Mouse (Mus musculus) intestine, embryonic 16.5 days (tissue): ENCODE results near the gene Cldn19. TPM values are rescaled to one million over a fixed set of nuclear protein-coding genes. Genes with fewer than 3 reads are reported as not detected.
"Not testable (repeated sequence)": the region's sequence is repeated elsewhere in the genome, so short reads cannot be mapped to it uniquely, and the experiment has no call there.

ENCODE experiments used
- ATAC-seq: fragments of 200-750 bp; cut with Nextera tagmentation; 2 replicates; pipeline ENCODE4 v1.8.0; 2017; ENCODE audit warnings: moderate TSS enrichment, moderate library complexity
- H3K27ac ChIP-seq: fragments of 300-500 bp; sonication (generic); 2 replicates; pipeline ENCODE4 v1.5.1; 2014; ENCODE audit warnings: mild to moderate bottlenecking, low read length
- H3K27me3 ChIP-seq: fragments of 300-500 bp; sonication (generic); replicated peaks from 2 replicates; pipeline ENCODE4 v1.6.1; 2014; ENCODE audit warnings: low read length, control low read depth, mixed read lengths; ENCODE audit not compliant: control insufficient read depth, insufficient read depth
- H3K36me3 ChIP-seq: fragments of 300-500 bp; sonication (generic); 2 replicates; pipeline ENCODE4 v1.6.1; 2014; ENCODE audit warnings: low read length, control low read depth; ENCODE audit not compliant: control insufficient read depth, insufficient read depth
- H3K4me1 ChIP-seq: fragments of 300-500 bp; sonication (generic); 2 replicates; pipeline ENCODE4 v1.6.1; 2014; ENCODE audit warnings: low read length, control low read depth, mixed read lengths; ENCODE audit not compliant: control insufficient read depth, insufficient read depth
- H3K4me2 ChIP-seq: fragments of 300-500 bp; sonication (generic); 2 replicates; pipeline ENCODE4 v1.6.1; 2014; ENCODE audit warnings: low read depth, low read length, control low read depth
- H3K4me3 ChIP-seq: fragments of 300-500 bp; sonication (generic); 2 replicates; pipeline ENCODE4 v1.5.1; 2014; ENCODE audit warnings: mild to moderate bottlenecking, low read length
- H3K9ac ChIP-seq: fragments of 300-500 bp; sonication (generic); 2 replicates; pipeline ENCODE4 v1.6.1; 2014; ENCODE audit warnings: low read depth, low read length
- H3K9me3 ChIP-seq: fragments of 300-500 bp; sonication (generic); 2 replicates; pipeline ENCODE4 v1.6.1; 2016; ENCODE audit warnings: low read length, control low read depth; ENCODE audit not compliant: control insufficient read depth
- WGBS: fragments of 180-500 bp; shearing (Covaris S2); extraction: QIAGEN DNeasy Blood & Tissue Kit; methylation state at CpG from one replicate; pipeline ENCODE4 v1.1.7; 2014; 5-methylcytosine and 5-hydroxymethylcytosine counted together
- polyA plus RNA-seq: library from polyadenylated mRNA; unstranded; fragments of >200 nt; fragmentation: Nextera tagmentation; extraction: Ambion mirVana; gene quantifications from 2 replicates; pipeline ENCODE4 v1.2.1, GENCODE M21; 2015

The Cldn19 gene
- polyA plus RNA-seq, 1 experiment from 2014 or later, result 0.28 TPM

- Histone ChIP-seq H3K27ac (no peak overlapping the region), H3K4me3 (no peak overlapping the region), H3K9ac (no peak overlapping the region), H3K9me3 (no peaks in the 10 kb centered on the region), H3K4me2 (no peak overlapping the region), H3K27me3 (no peaks in the 10 kb centered on the region), H3K36me3 (no peaks in the 10 kb centered on the region), H3K4me1 (no peaks in the 10 kb centered on the region)
- ATAC-seq, result no peak
- 54% methylated on average over 3 of the region's 3 CpGs for WGBS
These were observed 8.2 kb downstream of the Cldn19 start for GRCm38 (mm10) chr4:119263459-119263858.

GRCm38 (mm10) chr4:119266606-119267005 is 11.4 kb downstream of the Cldn19 start:
- no peak for ATAC-seq

GRCm38 (mm10) chr4:119274627-119275026 is 19.4 kb downstream of the Cldn19 start:
- peak; percentile 54 for ATAC-seq
- H3K36me3 ChIP-seq, result peaks cover 22% of the 10 kb centered on the region
- H3K9ac ChIP-seq, result no peak overlapping the region
- H3K4me2 ChIP-seq, result no peak overlapping the region
- H3K4me1 ChIP-seq, result no peaks in the 10 kb centered on the region
- WGBS, result 65% methylated on average over 1 of the region's 1 CpGs
- no peaks in the 10 kb centered on the region for H3K9me3 ChIP-seq
- H3K27ac ChIP-seq, result no peak overlapping the region
- no peaks in the 10 kb centered on the region for H3K27me3 ChIP-seq
- no peak overlapping the region for H3K4me3 ChIP-seq

More at GRCm38 (mm10) chr4:119266606-119267005, 11.4 kb downstream of the Cldn19 start:
- Histone ChIP-seq H3K4me1 (no peaks in the 10 kb centered on the region), H3K9ac (no peak overlapping the region), H3K27ac (no peak overlapping the region), H3K4me3 (no peak overlapping the region), H3K4me2 (no peak overlapping the region), H3K27me3 (no peaks in the 10 kb centered on the region), H3K36me3 (peaks cover 5% of the 10 kb centered on the region; the same call in 1 of the 2 replicates), H3K9me3 (no peaks in the 10 kb centered on the region)
- 68% methylated on average over 13 of the region's 13 CpGs for WGBS

- no peaks in the 10 kb centered on the region for H3K27me3 ChIP-seq
- H3K9ac ChIP-seq, result no peak overlapping the region
- 81% methylated on average over 2 of the region's 2 CpGs for WGBS
- peak; percentile 25; the same call in 1 of the 2 replicates for ATAC-seq
- H3K4me1 ChIP-seq, result no peaks in the 10 kb centered on the region
- H3K4me3 ChIP-seq, result no peak overlapping the region
- H3K27ac ChIP-seq, result peak overlapping the region; percentile 6; the same call in 1 of the 2 replicates
- peaks cover 25% of the 10 kb centered on the region for H3K36me3 ChIP-seq
- no peaks in the 10 kb centered on the region for H3K9me3 ChIP-seq
- no peak overlapping the region for H3K4me2 ChIP-seq
These were observed 20.0 kb downstream of the Cldn19 start for GRCm38 (mm10) chr4:119275226-119275625.

- no peak overlapping the region for H3K9ac ChIP-seq
- H3K4me2 ChIP-seq, result no peak overlapping the region
- H3K4me1 ChIP-seq, result no peaks in the 10 kb centered on the region
- no peak for ATAC-seq
- H3K27me3 ChIP-seq, result no peaks in the 10 kb centered on the region
- peaks cover 27% of the 10 kb centered on the region for H3K36me3 ChIP-seq
- 64% methylated on average over 2 of the region's 2 CpGs for WGBS
- peak overlapping the region; percentile 6; the same call in 1 of the 2 replicates for H3K27ac ChIP-seq
- no peak overlapping the region for H3K4me3 ChIP-seq
- no peaks in the 10 kb centered on the region for H3K9me3 ChIP-seq
These were observed 20.5 kb downstream of the Cldn19 start for GRCm38 (mm10) chr4:119275726-119276125.

GRCm38 (mm10) chr4:119278784-119279183 is 23.6 kb downstream of the Cldn19 start:
- 85% methylated on average over 15 of the region's 15 CpGs for WGBS
- peaks cover 31% of the 10 kb centered on the region for H3K36me3 ChIP-seq
- not testable (repeated sequence) for H3K4me1 ChIP-seq, H3K27ac ChIP-seq, H3K27me3 ChIP-seq, ATAC-seq, H3K4me2 ChIP-seq, H3K9ac ChIP-seq, H3K9me3 ChIP-seq, H3K4me3 ChIP-seq

- Histone ChIP-seq H3K27me3 (no peaks in the 10 kb centered on the region), H3K9me3 (no peaks in the 10 kb centered on the region), H3K4me1 (peaks cover 14% of the 10 kb centered on the region), H3K4me2 (peak overlapping the region; percentile 44), H3K27ac (peak overlapping the region; percentile 68), H3K9ac (no peak overlapping the region), H3K4me3 (no peak overlapping the region; the same call in 1 of the 2 replicates), H3K36me3 (peaks cover 26% of the 10 kb centered on the region)
- ATAC-seq, result peak; percentile 88
- WGBS, result 57% methylated on average over 1 of the region's 1 CpGs
These were observed 29.6 kb downstream of the Cldn19 start for GRCm38 (mm10) chr4:119284861-119285260.

GRCm38 (mm10) chr4:119285336-119285735 is 30.1 kb downstream of the Cldn19 start:
- Histone ChIP-seq H3K4me2 (peak overlapping the region; percentile 44), H3K27ac (peak overlapping the region; percentile 88), H3K4me3 (no peak overlapping the region; the same call in 1 of the 2 replicates), H3K4me1 (peaks cover 15% of the 10 kb centered on the region), H3K9me3 (no peaks in the 10 kb centered on the region), H3K9ac (no peak overlapping the region), H3K36me3 (peaks cover 24% of the 10 kb centered on the region), H3K27me3 (no peaks in the 10 kb centered on the region)
- whole genome bisulfite sequencing, result 50% methylated on average over 2 of the region's 2 CpGs
- peak; percentile 92 for ATAC-seq

GRCm38 (mm10) chr4:119291921-119292320 is 36.7 kb downstream of the Cldn19 start:
- no peak for ATAC-seq
- H3K4me3 ChIP-seq, result peak overlapping the region; percentile 68
- peaks cover 19% of the 10 kb centered on the region for H3K4me1 ChIP-seq
- H3K36me3 ChIP-seq, result no peaks in the 10 kb centered on the region
- H3K27ac ChIP-seq, result no peak overlapping the region
- peak overlapping the region; percentile 82 for H3K4me2 ChIP-seq
- no peaks in the 10 kb centered on the region for H3K9me3 ChIP-seq
- WGBS, result 86% methylated on average over 1 of the region's 1 CpGs
- H3K27me3 ChIP-seq, result no peaks in the 10 kb centered on the region
- peak overlapping the region; percentile 90 for H3K9ac ChIP-seq
